Mouse (Mus musculus): ENCODE data around the gene Epb41l4b. TPM values are rescaled to one million over a fixed set of nuclear protein-coding genes. Genes with fewer than 3 reads are reported as not detected.

Gene Epb41l4b
- 2.5 and 3.1 TPM in 2 replicates for polyA plus RNA-seq (2015; fragmentation: Nextera tagmentation; extraction: Ambion mirVana)

- peak within 1 kb of the TSS; percentile 92 for H3K4me2 ChIP-seq
- no peaks in the 10 kb centered on the region for H3K9me3 ChIP-seq
- peak within 1 kb of the TSS; percentile 33; the same call in 1 of the 2 replicates for H3K27ac ChIP-seq
- ATAC-seq (ENCODE audit: insufficient number of reproducible peaks, insufficient read depth, low FRiP score, low TSS enrichment, low read depth), result peak; percentile 64
- peaks cover 31% of the 10 kb centered on the region for H3K4me1 ChIP-seq
- peak within 1 kb of the TSS; percentile 71 for H3K4me3 ChIP-seq
- H3K9ac ChIP-seq, result peak within 1 kb of the TSS; percentile 83
- no peaks in the 10 kb centered on the region for H3K36me3 ChIP-seq
- whole genome bisulfite sequencing, result under 1% methylated on average over 113 of the region's 142 CpGs
- peaks cover 39% of the 10 kb centered on the region for H3K27me3 ChIP-seq
Observed at GRCm38 (mm10) chr4:57143026-57143937, at the start of gene Epb41l4b. Gene Epb41l4b (minus strand): TSS chr4:57143437.

- ATAC-seq (ENCODE audit: insufficient number of reproducible peaks, insufficient read depth, low FRiP score, low TSS enrichment, low read depth), result no peak
Observed at GRCm38 (mm10) chr4:57191543-57192283, 48.5 kb upstream of the Epb41l4b start.

DNA sequence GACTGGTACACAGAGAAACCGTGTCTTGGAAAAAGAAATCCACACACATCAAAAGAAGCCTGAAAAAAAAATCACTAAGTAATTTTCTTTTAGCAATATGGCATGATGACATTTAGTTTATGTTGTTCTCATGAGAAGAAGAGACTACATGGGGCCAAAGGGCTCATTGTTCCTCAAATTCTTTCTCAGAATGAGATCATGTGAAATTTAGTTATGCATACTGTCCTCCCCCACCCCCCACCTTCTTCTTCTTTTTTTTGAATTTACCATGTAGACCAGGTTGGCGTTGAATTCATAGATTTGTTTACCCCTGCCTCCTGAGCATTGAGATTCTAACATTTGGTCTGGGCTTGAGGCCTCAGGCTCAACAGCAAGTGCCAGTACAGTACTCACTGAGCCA, 46.6 kb upstream of the Epb41l4b start:
- Histone ChIP-seq H3K4me3 (no peak overlapping the region), H3K4me2 (no peak overlapping the region), H3K9ac (no peak overlapping the region), H3K36me3 (no peaks in the 10 kb centered on the region; the same call in 1 of the 2 replicates), H3K27ac (no peak overlapping the region), H3K27me3 (no peaks in the 10 kb centered on the region), H3K4me1 (peaks cover 5% of the 10 kb centered on the region; the same call in 1 of the 2 replicates), H3K9me3 (no peaks in the 10 kb centered on the region)
- no peak for ATAC-seq (ENCODE audit: insufficient number of reproducible peaks, insufficient read depth, low FRiP score, low TSS enrichment, low read depth)
- 75% methylated on average over 2 of the region's 2 CpGs for WGBS

More at GRCm38 (mm10) chr4:57191543-57192283, 48.5 kb upstream of the Epb41l4b start:
- Histone ChIP-seq H3K27ac (no peak overlapping the region), H3K27me3 (no peaks in the 10 kb centered on the region), H3K9ac (no peak overlapping the region), H3K4me3 (no peak overlapping the region), H3K36me3 (peaks cover 12% of the 10 kb centered on the region; the same call in 1 of the 2 replicates), H3K4me2 (no peak overlapping the region), H3K9me3 (no peaks in the 10 kb centered on the region), H3K4me1 (no peaks in the 10 kb centered on the region)
- 80% methylated on average over 9 of the region's 9 CpGs for WGBS

DNA sequence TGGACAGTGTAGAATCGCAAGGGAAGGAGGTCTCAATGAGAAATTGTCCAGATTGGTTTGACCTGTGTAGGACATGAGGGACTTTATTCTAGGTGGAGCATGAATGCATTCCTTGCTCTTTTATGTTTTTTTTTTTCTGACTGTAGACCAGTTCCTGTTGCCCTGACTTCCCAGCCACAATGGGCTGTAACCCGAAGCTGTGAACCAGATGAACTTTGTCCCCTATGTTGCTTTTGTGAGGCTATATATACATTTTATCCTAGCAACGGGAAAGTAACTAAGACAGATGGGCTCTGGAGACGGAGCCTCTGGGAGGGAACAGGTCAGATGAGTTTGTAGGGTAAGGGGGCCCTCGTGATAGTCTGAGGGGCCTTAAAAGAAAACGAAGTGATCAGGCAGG, 42.8 kb upstream of the Epb41l4b start:
- WGBS, result 22% methylated on average over 6 of the region's 6 CpGs
- Histone ChIP-seq H3K4me3 (no peak overlapping the region), H3K9me3 (no peaks in the 10 kb centered on the region), H3K27ac (no peak overlapping the region), H3K4me2 (no peak overlapping the region), H3K36me3 (no peaks in the 10 kb centered on the region), H3K27me3 (no peaks in the 10 kb centered on the region), H3K4me1 (peaks cover 5% of the 10 kb centered on the region; the same call in 1 of the 2 replicates), H3K9ac (no peak overlapping the region)
- ATAC-seq (ENCODE audit: insufficient number of reproducible peaks, insufficient read depth, low FRiP score, low TSS enrichment, low read depth), result no peak

DNA sequence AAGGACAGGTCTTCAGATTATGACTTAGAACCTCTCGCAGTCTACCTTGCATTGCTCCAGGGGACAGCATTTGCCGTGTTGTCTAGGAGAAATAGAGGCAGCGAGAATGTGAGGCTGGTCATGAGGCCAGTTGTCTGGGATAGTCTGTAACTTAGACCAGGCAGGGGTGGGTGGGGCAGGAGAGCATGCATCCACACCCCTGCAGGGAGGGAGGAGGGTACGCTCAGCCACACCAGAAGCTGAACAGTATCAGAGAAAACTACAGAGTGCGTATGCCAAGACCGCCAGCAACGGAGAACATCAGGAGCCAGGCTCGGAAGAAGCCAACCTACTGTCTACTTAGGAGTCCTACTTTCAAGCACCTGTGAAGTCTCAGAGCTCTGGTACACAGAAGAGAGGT, 42.2 kb upstream of the Epb41l4b start:
- no peak for ATAC-seq (ENCODE audit: insufficient number of reproducible peaks, insufficient read depth, low FRiP score, low TSS enrichment, low read depth)
- Histone ChIP-seq H3K9me3 (no peaks in the 10 kb centered on the region), H3K4me1 (peaks cover 5% of the 10 kb centered on the region; the same call in 1 of the 2 replicates), H3K27ac (no peak overlapping the region), H3K4me2 (no peak overlapping the region), H3K27me3 (no peaks in the 10 kb centered on the region), H3K9ac (no peak overlapping the region), H3K36me3 (no peaks in the 10 kb centered on the region), H3K4me3 (no peak overlapping the region)
- WGBS, result 78% methylated on average over 8 of the region's 8 CpGs

DNA sequence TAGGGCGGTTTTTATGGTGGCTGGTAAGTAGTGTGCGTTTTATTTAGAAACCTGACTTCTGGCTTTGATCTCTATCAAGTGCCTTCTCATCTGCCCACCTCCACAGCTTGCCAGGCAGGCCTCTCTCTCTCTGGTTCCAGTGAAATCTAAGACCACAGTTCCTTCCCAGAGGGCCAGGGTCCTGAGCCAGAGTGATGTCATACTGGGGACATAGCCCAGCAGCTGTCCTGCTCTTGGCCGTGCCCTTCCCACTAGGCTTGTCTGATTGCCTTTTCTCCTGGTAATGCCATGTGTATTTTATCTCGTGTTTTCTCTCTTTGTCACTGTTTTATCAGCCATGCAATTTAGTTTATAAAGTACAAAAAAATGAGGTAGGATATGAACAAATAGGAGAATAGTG, 40.3 kb upstream of the Epb41l4b start:
- Histone ChIP-seq H3K4me3 (no peak overlapping the region), H3K9ac (no peak overlapping the region), H3K9me3 (no peaks in the 10 kb centered on the region), H3K4me1 (peaks cover 5% of the 10 kb centered on the region; the same call in 1 of the 2 replicates), H3K27ac (no peak overlapping the region), H3K36me3 (no peaks in the 10 kb centered on the region), H3K27me3 (no peaks in the 10 kb centered on the region), H3K4me2 (no peak overlapping the region)
- WGBS, result 65% methylated on average over 4 of the region's 4 CpGs
- no peak for ATAC-seq (ENCODE audit: insufficient number of reproducible peaks, insufficient read depth, low FRiP score, low TSS enrichment, low read depth)

DNA sequence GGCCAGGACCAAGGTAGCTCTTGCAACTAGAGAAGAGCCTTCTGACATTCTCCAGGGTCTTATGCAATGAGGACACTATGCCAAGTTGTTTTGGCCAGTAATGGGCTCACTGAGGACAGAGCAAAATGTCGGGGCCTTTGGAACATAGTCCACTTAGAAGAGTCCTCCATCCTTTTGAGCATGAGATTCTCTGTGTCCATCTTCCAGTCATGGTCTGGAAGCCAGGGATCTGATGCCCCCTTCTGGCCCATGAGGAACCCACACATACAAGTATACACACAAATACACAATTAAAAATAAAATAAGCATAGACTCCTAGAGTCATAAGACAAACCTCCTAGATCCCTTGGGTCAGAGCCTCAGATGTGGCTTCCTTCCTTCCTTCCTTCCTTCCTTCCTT, 38.3 kb upstream of the Epb41l4b start:
- WGBS, result 56% methylated on average over 1 of the region's 1 CpGs
- H3K27ac ChIP-seq, result no peak overlapping the region
- no peaks in the 10 kb centered on the region for H3K27me3 ChIP-seq
- H3K9me3 ChIP-seq, result no peaks in the 10 kb centered on the region
- H3K4me1 ChIP-seq, result peaks cover 5% of the 10 kb centered on the region; the same call in 1 of the 2 replicates
- H3K4me3 ChIP-seq, result no peak overlapping the region
- ATAC-seq (ENCODE audit: insufficient number of reproducible peaks, insufficient read depth, low FRiP score, low TSS enrichment, low read depth), result no peak
- no peak overlapping the region for H3K9ac ChIP-seq
- H3K4me2 ChIP-seq, result no peak overlapping the region
- H3K36me3 ChIP-seq, result no peaks in the 10 kb centered on the region

- Histone ChIP-seq H3K9ac (no peak overlapping the region), H3K4me1 (peaks cover 8% of the 10 kb centered on the region; the same call in 1 of the 2 replicates), H3K9me3 (no peaks in the 10 kb centered on the region), H3K27me3 (no peaks in the 10 kb centered on the region), H3K4me2 (no peak overlapping the region), H3K36me3 (no peaks in the 10 kb centered on the region), H3K4me3 (no peak overlapping the region), H3K27ac (no peak overlapping the region)
- 70% methylated on average over 4 of the region's 4 CpGs for WGBS
- no peak for ATAC-seq (ENCODE audit: insufficient number of reproducible peaks, insufficient read depth, low FRiP score, low TSS enrichment, low read depth)
Observed at GRCm38 (mm10) chr4:57178881-57179280, 35.6 kb upstream of the Epb41l4b start.

DNA sequence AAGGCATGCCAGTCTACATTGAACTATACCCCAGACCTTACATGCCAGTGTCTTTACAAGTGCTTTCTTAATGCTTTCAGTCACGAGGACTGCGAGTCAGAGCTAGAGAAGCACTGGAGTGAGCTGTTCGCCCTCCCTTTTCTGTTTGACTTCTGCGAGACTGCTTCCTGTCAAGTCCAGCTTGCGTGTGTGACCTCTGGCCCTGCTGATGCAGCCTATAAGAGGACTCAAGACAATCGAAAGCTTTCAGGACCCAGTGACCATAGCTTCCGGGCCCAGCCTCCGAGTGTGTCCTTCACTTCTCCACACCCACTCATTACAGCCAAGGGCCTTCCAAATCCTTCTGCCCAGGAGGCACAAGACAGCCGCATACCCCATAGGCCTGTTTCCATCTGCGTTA, 32.1 kb upstream of the Epb41l4b start:
- no peaks in the 10 kb centered on the region for H3K27me3 ChIP-seq
- no peak overlapping the region for H3K9ac ChIP-seq
- H3K4me3 ChIP-seq, result no peak overlapping the region
- H3K4me1 ChIP-seq, result peaks cover 8% of the 10 kb centered on the region; the same call in 1 of the 2 replicates
- WGBS, result 38% methylated on average over 10 of the region's 10 CpGs
- H3K36me3 ChIP-seq, result no peaks in the 10 kb centered on the region
- no peak overlapping the region for H3K4me2 ChIP-seq
- no peak for ATAC-seq (ENCODE audit: insufficient number of reproducible peaks, insufficient read depth, low FRiP score, low TSS enrichment, low read depth)
- no peaks in the 10 kb centered on the region for H3K9me3 ChIP-seq
- H3K27ac ChIP-seq, result peak overlapping the region; percentile 16; the same call in 1 of the 2 replicates

DNA sequence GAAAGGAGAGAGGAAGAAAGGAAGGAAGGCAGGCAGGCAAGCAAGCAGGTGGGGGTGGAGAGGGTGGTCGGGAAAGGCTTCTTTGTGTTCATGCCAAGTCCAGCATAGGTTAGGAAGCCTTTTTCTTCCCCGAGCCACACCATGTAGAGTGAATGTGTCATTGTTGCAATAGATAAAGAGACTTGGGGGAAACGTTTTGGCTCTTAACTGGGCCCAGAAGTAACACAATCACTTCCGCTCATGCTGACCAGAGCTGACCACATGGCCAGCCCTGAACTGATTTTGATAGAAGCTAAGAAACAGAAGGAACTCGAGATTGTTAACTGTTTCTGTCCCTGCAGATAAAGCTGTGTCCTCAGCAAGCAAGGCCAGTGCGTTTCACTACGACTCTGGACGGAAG, 29.6 kb upstream of the Epb41l4b start:
- no peaks in the 10 kb centered on the region for H3K27me3 ChIP-seq
- no peak overlapping the region for H3K9ac ChIP-seq
- WGBS, result 63% methylated on average over 8 of the region's 8 CpGs
- H3K36me3 ChIP-seq, result no peaks in the 10 kb centered on the region
- ATAC-seq (ENCODE audit: insufficient number of reproducible peaks, insufficient read depth, low FRiP score, low TSS enrichment, low read depth), result no peak
- H3K4me3 ChIP-seq, result no peak overlapping the region
- H3K9me3 ChIP-seq, result no peaks in the 10 kb centered on the region
- no peak overlapping the region for H3K4me2 ChIP-seq
- H3K27ac ChIP-seq, result no peak overlapping the region
- peaks cover 8% of the 10 kb centered on the region; the same call in 1 of the 2 replicates for H3K4me1 ChIP-seq

- no peak for ATAC-seq (ENCODE audit: insufficient number of reproducible peaks, insufficient read depth, low FRiP score, low TSS enrichment, low read depth)
Observed at GRCm38 (mm10) chr4:57171817-57172216, 28.6 kb upstream of the Epb41l4b start.

More at GRCm38 (mm10) chr4:57171817-57172216, 28.6 kb upstream of the Epb41l4b start:
- Histone ChIP-seq H3K27ac (no peak overlapping the region), H3K4me1 (peaks cover 12% of the 10 kb centered on the region), H3K9ac (no peak overlapping the region), H3K36me3 (no peaks in the 10 kb centered on the region), H3K27me3 (no peaks in the 10 kb centered on the region), H3K4me2 (no peak overlapping the region), H3K4me3 (no peak overlapping the region), H3K9me3 (no peaks in the 10 kb centered on the region)
- 75% methylated on average over 5 of the region's 5 CpGs for WGBS

Measured in embryonic facial prominence, embryonic 13.5 days (tissue).